Mouse (Mus musculus) E14TG2a.4 (cell line): ENCODE measurements around the gene Atp2b1.

Experiments
- CTCF ChIP-seq: conservative IDR thresholded peaks from 2 replicates; pipeline ENCODE4 v1.5.1; 2014; ENCODE audit warnings: low read length
- NANOG ChIP-seq: IDR thresholded peaks from 2 replicates; pipeline ENCODE4 v1.6.1; 2014; ENCODE audit warnings: borderline replicate concordance, low read length, mixed read lengths
- POU5F1 ChIP-seq: IDR thresholded peaks from 2 replicates; pipeline ENCODE4 v1.6.1; 2014; ENCODE audit warnings: low read length, borderline replicate concordance

DNA sequence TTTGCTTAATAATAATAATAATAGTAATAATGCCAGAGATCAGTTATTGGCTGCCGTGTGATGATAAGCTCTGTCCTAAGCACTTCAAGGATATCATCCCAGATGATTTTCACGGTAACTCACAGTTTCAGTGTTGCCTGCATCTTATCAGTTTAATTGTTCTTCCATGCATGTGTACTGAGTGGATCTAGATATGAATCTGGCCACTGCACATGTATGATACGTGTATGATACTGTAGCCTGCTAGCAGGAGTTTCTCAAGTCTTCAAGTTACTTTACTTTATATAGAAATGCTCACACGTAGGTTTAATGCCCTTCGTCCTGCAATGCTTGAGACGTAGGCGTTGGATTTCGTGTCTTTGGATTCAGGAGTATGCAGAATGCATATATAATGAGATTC, 65.7 kb downstream of the Atp2b1 start:
- TF ChIP-seq CTCF (no peak), POU5F1 (no peak), NANOG (no peak)
